Mouse (Mus musculus) testis, adult 2 months (tissue): ENCODE measurements around the gene Sapcd1.

Experiments
- CTCF ChIP-seq: fragments of 200-500 bp; IDR thresholded peaks from 2 replicates; pipeline ENCODE4 v1.5.1; 2012; ENCODE audit warnings: low read depth, mild to moderate bottlenecking, inconsistent platforms, low read length, moderate library complexity; ENCODE audit not compliant: control insufficient read depth, insufficient read depth, insufficient replicate concordance
- POLR2A ChIP-seq: fragments of 200-500 bp; IDR thresholded peaks from 2 replicates; pipeline ENCODE4 v1.6.1; 2012; ENCODE audit warnings: low read depth, mild to moderate bottlenecking, inconsistent platforms, low read length, moderate library complexity; ENCODE audit not compliant: control insufficient read depth

DNA sequence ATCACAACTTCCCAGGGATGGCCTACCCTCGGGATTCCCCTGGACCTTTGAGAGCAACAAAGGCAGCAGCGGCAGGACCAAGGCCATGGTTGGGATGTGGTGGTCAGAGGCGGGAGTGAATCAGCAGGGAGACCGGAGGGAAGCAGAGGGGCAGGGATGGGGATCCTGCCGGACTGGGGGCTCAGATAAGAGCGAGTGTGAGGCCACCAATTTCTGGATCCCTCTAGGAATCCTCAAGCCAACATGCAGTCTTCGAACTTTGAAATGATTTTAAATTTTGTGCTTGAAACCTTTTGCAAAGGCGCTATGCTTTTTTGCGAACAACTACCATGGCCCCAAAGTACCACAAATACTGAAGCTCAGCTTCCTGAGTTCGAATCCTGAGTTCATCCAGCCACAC lies 38.3 kb upstream of the Sapcd1 start, which contains the start of gene Mpig6b:
- TF ChIP-seq CTCF (no peak), POLR2A (no peak)
